Mouse (Mus musculus): Measurements from ENCODE around the gene Atp8b2. TPM values are rescaled to one million over a fixed set of nuclear protein-coding genes. Genes with fewer than 3 reads are reported as not detected.

The Atp8b2 gene
- polyA plus RNA-seq, 1 experiment from 2014 or later: 19.0 TPM

GRCm38 (mm10) chr3:89994807-89995515, 31.7 kb upstream of the Atp8b2 start:
- 94% methylated on average over 5 of the region's 5 CpGs for WGBS
- H3K4me2 ChIP-seq (replicated peaks; ENCODE audit: low read depth, low read length): no peak overlapping the region
- no peak for ATAC-seq (ENCODE audit: insufficient number of reproducible peaks, insufficient read depth, low FRiP score, low read depth)
- no peaks in the 10 kb centered on the region for H3K9me3 ChIP-seq (ENCODE audit: control insufficient read depth, low read depth, low read length)
- no peaks in the 10 kb centered on the region for H3K27me3 ChIP-seq (ENCODE audit: control insufficient read depth, insufficient read depth, low read length)
- H3K27ac ChIP-seq (ENCODE audit: low read length): no peak overlapping the region
- no peaks in the 10 kb centered on the region; the same call in 1 of the 2 replicates for H3K4me1 ChIP-seq (ENCODE audit: control insufficient read depth, insufficient read depth, low read length)
- H3K9ac ChIP-seq (replicated peaks; ENCODE audit: low read depth, low read length): no peak overlapping the region
- H3K4me3 ChIP-seq (ENCODE audit: low read depth, low read length): no peak overlapping the region
- peaks cover 16% of the 10 kb centered on the region for H3K36me3 ChIP-seq (ENCODE audit: control insufficient read depth, insufficient read depth, low read length)

- Histone ChIP-seq H3K4me3 (ENCODE audit: low read depth, low read length) (no peak overlapping the region), H3K4me1 (ENCODE audit: control insufficient read depth, insufficient read depth, low read length) (no peaks in the 10 kb centered on the region), H3K27me3 (ENCODE audit: control insufficient read depth, insufficient read depth, low read length) (no peaks in the 10 kb centered on the region), H3K9me3 (ENCODE audit: control insufficient read depth, low read depth, low read length) (no peaks in the 10 kb centered on the region), H3K4me2 (replicated peaks; ENCODE audit: low read depth, low read length) (no peak overlapping the region), H3K9ac (replicated peaks; ENCODE audit: low read depth, low read length) (no peak overlapping the region), H3K36me3 (ENCODE audit: control insufficient read depth, insufficient read depth, low read length) (no peaks in the 10 kb centered on the region), H3K27ac (ENCODE audit: low read length) (no peak overlapping the region)
- ATAC-seq (ENCODE audit: insufficient number of reproducible peaks, insufficient read depth, low FRiP score, low read depth): no peak
- whole genome bisulfite sequencing: 91% methylated on average over 4 of the region's 4 CpGs
These were observed 24.5 kb upstream of the Atp8b2 start for GRCm38 (mm10) chr3:89987822-89988221.

GRCm38 (mm10) chr3:89987211-89987610, 23.9 kb upstream of the Atp8b2 start:
- H3K27me3 ChIP-seq (ENCODE audit: control insufficient read depth, insufficient read depth, low read length): no peaks in the 10 kb centered on the region
- no peaks in the 10 kb centered on the region for H3K36me3 ChIP-seq (ENCODE audit: control insufficient read depth, insufficient read depth, low read length)
- H3K27ac ChIP-seq (ENCODE audit: low read length): no peak overlapping the region
- no peak for ATAC-seq (ENCODE audit: insufficient number of reproducible peaks, insufficient read depth, low FRiP score, low read depth)
- WGBS: 63% methylated on average over 3 of the region's 3 CpGs
- no peak overlapping the region for H3K4me3 ChIP-seq (ENCODE audit: low read depth, low read length)
- H3K9ac ChIP-seq (replicated peaks; ENCODE audit: low read depth, low read length): no peak overlapping the region
- H3K4me1 ChIP-seq (ENCODE audit: control insufficient read depth, insufficient read depth, low read length): no peaks in the 10 kb centered on the region
- H3K9me3 ChIP-seq (ENCODE audit: control insufficient read depth, low read depth, low read length): no peaks in the 10 kb centered on the region
- H3K4me2 ChIP-seq (replicated peaks; ENCODE audit: low read depth, low read length): no peak overlapping the region

GRCm38 (mm10) chr3:89982426-89982825, 19.1 kb upstream of the Atp8b2 start:
- no peaks in the 10 kb centered on the region for H3K9me3 ChIP-seq (ENCODE audit: control insufficient read depth, low read depth, low read length)
- 74% methylated on average over 5 of the region's 5 CpGs for WGBS
- H3K4me3 ChIP-seq (ENCODE audit: low read depth, low read length): no peak overlapping the region
- ATAC-seq (ENCODE audit: insufficient number of reproducible peaks, insufficient read depth, low FRiP score, low read depth): no peak
- no peaks in the 10 kb centered on the region for H3K4me1 ChIP-seq (ENCODE audit: control insufficient read depth, insufficient read depth, low read length)
- H3K27ac ChIP-seq (ENCODE audit: low read length): no peak overlapping the region
- H3K36me3 ChIP-seq (ENCODE audit: control insufficient read depth, insufficient read depth, low read length): no peaks in the 10 kb centered on the region
- no peak overlapping the region for H3K9ac ChIP-seq (replicated peaks; ENCODE audit: low read depth, low read length)
- no peak overlapping the region for H3K4me2 ChIP-seq (replicated peaks; ENCODE audit: low read depth, low read length)
- H3K27me3 ChIP-seq (ENCODE audit: control insufficient read depth, insufficient read depth, low read length): no peaks in the 10 kb centered on the region

GRCm38 (mm10) chr3:89976859-89977258, 13.6 kb upstream of the Atp8b2 start:
- no peak for ATAC-seq (ENCODE audit: insufficient number of reproducible peaks, insufficient read depth, low FRiP score, low read depth)
- no peaks in the 10 kb centered on the region for H3K9me3 ChIP-seq (ENCODE audit: control insufficient read depth, low read depth, low read length)
- H3K4me3 ChIP-seq (ENCODE audit: low read depth, low read length): no peak overlapping the region
- H3K9ac ChIP-seq (replicated peaks; ENCODE audit: low read depth, low read length): no peak overlapping the region
- H3K4me1 ChIP-seq (ENCODE audit: control insufficient read depth, insufficient read depth, low read length): no peaks in the 10 kb centered on the region
- no peaks in the 10 kb centered on the region for H3K36me3 ChIP-seq (ENCODE audit: control insufficient read depth, insufficient read depth, low read length)
- H3K4me2 ChIP-seq (replicated peaks; ENCODE audit: low read depth, low read length): no peak overlapping the region
- no peaks in the 10 kb centered on the region for H3K27me3 ChIP-seq (ENCODE audit: control insufficient read depth, insufficient read depth, low read length)
- H3K27ac ChIP-seq (ENCODE audit: low read length): no peak overlapping the region

GRCm38 (mm10) chr3:89968509-89968908, 5.2 kb upstream of the Atp8b2 start:
- Histone ChIP-seq H3K4me1 (ENCODE audit: control insufficient read depth, insufficient read depth, low read length) (peaks cover 6% of the 10 kb centered on the region; the same call in 1 of the 2 replicates), H3K27me3 (ENCODE audit: control insufficient read depth, insufficient read depth, low read length) (no peaks in the 10 kb centered on the region), H3K4me2 (replicated peaks; ENCODE audit: low read depth, low read length) (no peak overlapping the region), H3K36me3 (ENCODE audit: control insufficient read depth, insufficient read depth, low read length) (no peaks in the 10 kb centered on the region), H3K27ac (ENCODE audit: low read length) (no peak overlapping the region), H3K4me3 (ENCODE audit: low read depth, low read length) (no peak overlapping the region), H3K9ac (replicated peaks; ENCODE audit: low read depth, low read length) (no peak overlapping the region), H3K9me3 (ENCODE audit: control insufficient read depth, low read depth, low read length) (no peaks in the 10 kb centered on the region)
- no peak for ATAC-seq (ENCODE audit: insufficient number of reproducible peaks, insufficient read depth, low FRiP score, low read depth)
- WGBS: 70% methylated on average over 7 of the region's 7 CpGs

GRCm38 (mm10) chr3:89966946-89967345, 3.6 kb upstream of the Atp8b2 start:
- WGBS: 69% methylated on average over 4 of the region's 4 CpGs
- no peak overlapping the region for H3K4me2 ChIP-seq (replicated peaks; ENCODE audit: low read depth, low read length)
- no peak for ATAC-seq (ENCODE audit: insufficient number of reproducible peaks, insufficient read depth, low FRiP score, low read depth)
- no peak overlapping the region for H3K27ac ChIP-seq (ENCODE audit: low read length)
- H3K9ac ChIP-seq (replicated peaks; ENCODE audit: low read depth, low read length): no peak overlapping the region
- no peaks in the 10 kb centered on the region for H3K9me3 ChIP-seq (ENCODE audit: control insufficient read depth, low read depth, low read length)
- peaks cover 11% of the 10 kb centered on the region for H3K4me1 ChIP-seq (ENCODE audit: control insufficient read depth, insufficient read depth, low read length)
- H3K4me3 ChIP-seq (ENCODE audit: low read depth, low read length): no peak overlapping the region
- no peaks in the 10 kb centered on the region for H3K27me3 ChIP-seq (ENCODE audit: control insufficient read depth, insufficient read depth, low read length)
- H3K36me3 ChIP-seq (ENCODE audit: control insufficient read depth, insufficient read depth, low read length): no peaks in the 10 kb centered on the region

- Histone ChIP-seq H3K4me3 (ENCODE audit: low read depth, low read length) (no peak overlapping the region), H3K27me3 (ENCODE audit: control insufficient read depth, insufficient read depth, low read length) (no peaks in the 10 kb centered on the region), H3K27ac (ENCODE audit: low read length) (no peak overlapping the region), H3K36me3 (ENCODE audit: control insufficient read depth, insufficient read depth, low read length) (no peaks in the 10 kb centered on the region), H3K4me2 (replicated peaks; ENCODE audit: low read depth, low read length) (no peak overlapping the region), H3K9me3 (ENCODE audit: control insufficient read depth, low read depth, low read length) (no peaks in the 10 kb centered on the region), H3K4me1 (ENCODE audit: control insufficient read depth, insufficient read depth, low read length) (peaks cover 21% of the 10 kb centered on the region), H3K9ac (replicated peaks; ENCODE audit: low read depth, low read length) (no peak overlapping the region)
- no peak for ATAC-seq (ENCODE audit: insufficient number of reproducible peaks, insufficient read depth, low FRiP score, low read depth)
- WGBS: 88% methylated on average over 5 of the region's 5 CpGs
These were observed 2.7 kb upstream of the Atp8b2 start for GRCm38 (mm10) chr3:89965972-89966371.

- Histone ChIP-seq H3K4me3 (ENCODE audit: low read depth, low read length) (no peak overlapping the region), H3K9ac (replicated peaks; ENCODE audit: low read depth, low read length) (no peak overlapping the region), H3K4me1 (ENCODE audit: control insufficient read depth, insufficient read depth, low read length) (peaks cover 23% of the 10 kb centered on the region), H3K27ac (ENCODE audit: low read length) (no peak overlapping the region), H3K27me3 (ENCODE audit: control insufficient read depth, insufficient read depth, low read length) (no peaks in the 10 kb centered on the region), H3K4me2 (replicated peaks; ENCODE audit: low read depth, low read length) (no peak overlapping the region), H3K36me3 (ENCODE audit: control insufficient read depth, insufficient read depth, low read length) (no peaks in the 10 kb centered on the region), H3K9me3 (ENCODE audit: control insufficient read depth, low read depth, low read length) (no peaks in the 10 kb centered on the region)
- 92% methylated on average over 8 of the region's 8 CpGs for WGBS
- no peak for ATAC-seq (ENCODE audit: insufficient number of reproducible peaks, insufficient read depth, low FRiP score, low read depth)
These were observed 2.2 kb upstream of the Atp8b2 start for GRCm38 (mm10) chr3:89965557-89965956.

All from stomach, embryonic 14.5 days (tissue).